Mouse (Mus musculus) adrenal gland, postnatal 25 days (tissue): ENCODE data around the gene Hdac1. TPM values are rescaled to one million over a fixed set of nuclear protein-coding genes. Genes with fewer than 3 reads are reported as not detected.

Experiments used
- DNase-seq: peaks from one replicate; pipeline ENCODE4 v3.0.0; 2021; ENCODE audit warnings: mixed read lengths
- long read RNA-seq: library from polyadenylated mRNA; stranded (forward); transcript quantifications from one replicate; pipeline ENCODE4 v2.0.0, GENCODE M21; 2021
- total RNA-seq: library from RNA; stranded (reverse); gene quantifications from 2 replicates; pipeline ENCODE4 v1.2.3, GENCODE M21; 2021

Gene Hdac1
- 48.0 and 54.5 TPM in 2 replicates for total RNA-seq
- long read RNA-seq, transcript Hdac1-201 (14 exons, 2,038 nt) = major isoform, 28 of 40 reads
- long read RNA-seq, partial matches to known transcripts = 9 of 40 reads
- long read RNA-seq, other reads (novel, unspliced or antisense) = 2 of 40 reads

- DNase-seq = peak; percentile 99
These were observed at the start of gene Hdac1 for GRCm38 (mm10) chr4:129542592-129543141. TSS of gene Hdac1 (minus strand) at chr4:129542713.

GRCm38 (mm10) chr4:129588865-129589264, 46.4 kb upstream of the Hdac1 start:
- no peak for DNase-seq

- no peak for DNase-seq
These were observed 44.4 kb upstream of the Hdac1 start for GRCm38 (mm10) chr4:129586943-129587342.

GRCm38 (mm10) chr4:129585773-129586172, 43.3 kb upstream of the Hdac1 start:
- DNase-seq = no peak

- DNase-seq = peak; percentile 90
These were observed 42.5 kb upstream of the Hdac1 start for GRCm38 (mm10) chr4:129584884-129585608.

GRCm38 (mm10) chr4:129584370-129584769, 41.9 kb upstream of the Hdac1 start:
- no peak for DNase-seq

- DNase-seq = no peak
These were observed 39.7 kb upstream of the Hdac1 start for GRCm38 (mm10) chr4:129582251-129582650.

GRCm38 (mm10) chr4:129580347-129580746, 37.8 kb upstream of the Hdac1 start:
- DNase-seq = no peak

GRCm38 (mm10) chr4:129578466-129578865, 36.0 kb upstream of the Hdac1 start, which contains the start of gene Fam167b:
TSS of gene Fam167b (minus strand) at chr4:129578549.
- peak; percentile 27 for DNase-seq

GRCm38 (mm10) chr4:129577688-129578087, 35.2 kb upstream of the Hdac1 start:
- no peak for DNase-seq

GRCm38 (mm10) chr4:129576863-129577491, 34.5 kb upstream of the Hdac1 start:
- peak; percentile 79 for DNase-seq

- DNase-seq = no peak
These were observed 32.8 kb upstream of the Hdac1 start for GRCm38 (mm10) chr4:129575171-129575844.

- no peak for DNase-seq
These were observed 30.9 kb upstream of the Hdac1 start, which contains the start of gene Lck for GRCm38 (mm10) chr4:129573430-129573829. TSS of gene Lck (minus strand) at chr4:129573641.

GRCm38 (mm10) chr4:129573093-129573370, 30.5 kb upstream of the Hdac1 start:
- DNase-seq = no peak

- DNase-seq = no peak
These were observed 30.0 kb upstream of the Hdac1 start for GRCm38 (mm10) chr4:129572236-129573092.

GRCm38 (mm10) chr4:129571551-129572084, 29.1 kb upstream of the Hdac1 start:
- DNase-seq = no peak

GRCm38 (mm10) chr4:129570028-129570427, 27.5 kb upstream of the Hdac1 start:
- no peak for DNase-seq

GRCm38 (mm10) chr4:129568366-129568765, 25.9 kb upstream of the Hdac1 start:
- DNase-seq = no peak

GRCm38 (mm10) chr4:129565139-129565538, 22.6 kb upstream of the Hdac1 start:
- no peak for DNase-seq

GRCm38 (mm10) chr4:129563718-129564117, 21.2 kb upstream of the Hdac1 start:
- DNase-seq = no peak

- no peak for DNase-seq
These were observed 18.7 kb upstream of the Hdac1 start for GRCm38 (mm10) chr4:129561184-129561583.
